Mouse (Mus musculus): ENCODE data around the gene Sugp2. TPM values are rescaled to one million over a fixed set of nuclear protein-coding genes. Genes with fewer than 3 reads are reported as not detected.

Sugp2 gene
- total RNA-seq, 2 experiments from 2014 or later: 37.3 to 39.1 TPM

Other genes starting within 250 kb of the Sugp2 start
- 10 to 100 TPM; 30.6 to 32.7 TPM for gene Gatad2a, start 237.8 kb upstream of the Sugp2 start, total RNA-seq (2021)
- 10 to 100 TPM; 30.7 to 32.2 TPM for gene Mau2, start 191.5 kb upstream of the Sugp2 start, total RNA-seq (2021)
- gene Sugp1, start 191.4 kb upstream of the Sugp2 start, total RNA-seq (2021): 10 to 100 TPM; 15.8 to 17.6 TPM
- 1 to 10 TPM in 1 of 2 experiments, under 1 TPM in 1; 0.52 to 1.4 TPM for gene Tm6sf2, start 161.3 kb upstream of the Sugp2 start, total RNA-seq (2021)
- gene Hapln4, start 150.8 kb upstream of the Sugp2 start, total RNA-seq (2021): under 1 TPM in 1 of 2 experiments, not detected in 1; 0.08 TPM
- gene Ncan, start 113.4 kb upstream of the Sugp2 start, total RNA-seq (2021): under 1 TPM in 1 of 2 experiments, not detected in 1; 0.03 TPM
- 1 to 10 TPM; 7.5 to 7.9 TPM for gene Nr2c2ap, start 102.9 kb upstream of the Sugp2 start, total RNA-seq (2021)
- 10 to 100 TPM; 19.8 to 19.9 TPM for gene Rfxank, start 95.1 kb upstream of the Sugp2 start, total RNA-seq (2021)
- gene Borcs8, start 94.7 kb upstream of the Sugp2 start, total RNA-seq (2021): 10 to 100 TPM; 17.6 to 28.5 TPM
- under 1 TPM in 1 of 2 experiments, not detected in 1; 0.31 TPM for gene Mef2b, start 94.5 kb upstream of the Sugp2 start, total RNA-seq (2021)
- gene Tmem161a, start 61.9 kb upstream of the Sugp2 start, total RNA-seq (2021): 100 to 1,000 TPM in 1 of 2 experiments, 10 to 100 TPM in 1; 90.1 to 101 TPM
- gene Slc25a42, start 21.9 kb upstream of the Sugp2 start, total RNA-seq (2021): 10 to 100 TPM; 53.5 to 54.8 TPM
- 1 to 10 TPM; 6.8 to 7.8 TPM for gene Armc6, start 240 bp downstream of the Sugp2 start, total RNA-seq (2021)
- 1 to 10 TPM; 7.7 to 8.4 TPM for gene Homer3, start 48.6 kb downstream of the Sugp2 start, total RNA-seq (2021)
- 10 to 100 TPM; 27.4 to 34.6 TPM for gene Ddx49, start 68.3 kb downstream of the Sugp2 start, total RNA-seq (2021)
- gene Cope, start 68.3 kb downstream of the Sugp2 start, total RNA-seq (2021): 100 to 1,000 TPM; 157 to 174 TPM
- under 1 TPM; 0.55 to 0.57 TPM for gene Cers1, start 81.5 kb downstream of the Sugp2 start, total RNA-seq (2021)
- under 1 TPM in 1 of 2 experiments, not detected in 1; 0.28 TPM for gene Gdf1, start 95.6 kb downstream of the Sugp2 start, total RNA-seq (2021)
- gene Upf1, start 119.1 kb downstream of the Sugp2 start, total RNA-seq (2021): 10 to 100 TPM; 46.1 to 46.8 TPM
- 1 to 10 TPM; 5.1 to 6.6 TPM for gene Comp, start 139.3 kb downstream of the Sugp2 start, total RNA-seq (2021)
- gene Crtc1, start 205.4 kb downstream of the Sugp2 start, total RNA-seq (2021): 1 to 10 TPM; 7.8 to 9.0 TPM
- gene Klhl26, start 242.7 kb downstream of the Sugp2 start, total RNA-seq (2021): 1 to 10 TPM; 8.4 to 9.7 TPM